Mouse (Mus musculus) cerebellum, postnatal 4 days (tissue): ENCODE results near the gene Cep55.
A peak's percentile ranks its signal among the peaks of the same experiment; 100 is the strongest.

ENCODE experiments used
- DNase-seq, 2 experiments: peaks; one replicate each; pipeline ENCODE4 v3.0.0; 2022; ENCODE audit warnings: low spot score in 2 of 2, mixed read lengths in 1 of 2

The Cep55 gene

DNA sequence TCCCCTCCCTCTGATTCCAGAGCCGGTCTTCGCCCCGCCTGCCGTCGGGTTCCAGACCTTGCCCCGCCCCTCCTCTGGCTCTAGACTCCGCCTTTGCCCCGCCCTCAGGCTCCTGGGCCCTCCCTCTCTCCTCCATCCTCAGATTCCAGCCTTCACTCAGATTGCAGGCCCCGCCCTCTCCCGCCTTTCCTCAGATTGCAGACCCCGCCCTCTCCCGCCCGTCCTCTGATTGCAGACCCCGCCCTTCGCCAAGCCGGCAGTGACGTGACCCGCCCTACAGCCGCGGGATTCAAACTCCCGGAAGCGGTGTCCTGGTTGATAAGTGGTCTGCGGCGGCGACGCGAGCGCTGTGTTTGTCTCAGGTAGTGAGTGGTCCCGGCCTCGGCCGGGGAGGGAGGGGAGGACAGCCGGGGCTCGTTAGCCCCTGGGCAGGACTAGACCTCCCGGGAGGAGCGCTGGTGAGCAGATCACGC lies at the start of gene Cep55:
TSS of gene Cep55 (plus strand) at position 292 of the 473 bp plus-strand sequence.
- DNase-seq, result peak; percentile 74 to 93

DNA sequence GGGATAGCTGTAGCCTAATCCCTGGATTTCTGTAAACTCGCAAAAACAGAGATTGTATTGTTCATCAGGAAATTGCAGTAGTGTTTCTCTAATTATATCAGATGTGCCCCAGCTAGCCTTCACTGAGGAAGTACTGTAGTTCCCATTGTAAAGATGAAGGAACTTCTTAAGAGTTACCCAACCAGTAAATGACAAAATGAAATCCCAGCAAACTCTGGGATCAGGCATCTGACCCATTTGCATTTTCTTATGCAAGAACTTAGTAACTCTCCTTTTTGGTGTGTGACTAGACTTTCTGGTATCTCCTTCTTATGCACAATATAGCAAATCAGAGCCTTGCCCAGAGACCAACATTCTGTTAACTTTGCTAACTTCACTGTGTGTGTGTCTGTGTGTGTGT lies 43.4 kb upstream of the Cep55 start:
- no peak for DNase-seq

DNA sequence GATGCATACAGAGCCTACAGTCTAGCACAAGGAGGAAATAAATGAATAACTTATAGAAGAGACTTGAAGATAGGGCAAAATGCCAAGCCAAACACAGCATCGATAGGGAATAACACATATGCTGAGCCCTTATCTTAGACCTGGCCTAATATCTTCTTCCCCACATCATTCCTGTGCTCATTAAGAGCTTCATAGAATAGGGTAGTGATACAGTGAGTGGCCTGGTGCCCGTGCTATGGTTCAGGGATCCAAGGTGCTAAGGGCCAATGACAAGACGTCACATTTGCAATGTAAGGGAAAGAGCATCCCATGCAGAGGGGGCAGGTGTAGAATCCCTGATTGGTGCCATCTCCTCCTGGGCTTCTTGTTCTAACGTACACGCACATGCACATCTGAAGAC lies 40.4 kb upstream of the Cep55 start:
- DNase-seq, result no peak

DNA sequence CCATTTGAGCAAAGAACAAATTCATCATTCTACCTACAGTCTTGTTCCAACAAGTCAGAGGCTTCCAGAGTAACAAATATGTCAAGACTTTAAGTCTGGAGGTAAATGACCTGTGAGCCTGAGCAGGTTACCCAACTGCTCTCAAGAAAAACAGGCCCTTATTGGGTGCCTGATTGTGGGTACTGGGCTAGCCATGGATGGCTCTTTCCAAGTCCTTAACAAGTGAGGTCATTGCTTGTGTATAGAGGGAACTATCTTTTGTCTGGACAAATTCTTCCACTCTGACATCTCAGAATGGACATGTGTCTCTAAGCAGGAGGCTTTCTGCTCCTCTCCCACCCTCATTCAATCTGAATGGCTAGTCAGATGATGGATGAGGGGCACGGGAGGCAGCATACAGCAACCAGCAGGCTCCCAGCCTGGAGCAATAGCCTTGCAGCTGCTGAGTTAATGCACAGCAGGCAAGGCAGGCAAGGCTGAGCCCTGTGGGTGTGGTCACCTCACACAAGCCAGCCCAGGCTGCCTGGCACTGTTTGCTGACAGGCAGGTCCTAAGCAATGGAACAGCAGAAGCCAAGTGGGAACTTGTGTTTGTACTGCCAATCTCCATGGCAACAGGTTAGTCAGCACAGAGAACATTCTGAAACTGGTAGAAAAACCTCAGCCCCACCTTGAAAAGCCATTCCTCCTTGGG lies 39.5 kb upstream of the Cep55 start:
- peak in 1 of 2 experiments; percentile 23 for DNase-seq

DNA sequence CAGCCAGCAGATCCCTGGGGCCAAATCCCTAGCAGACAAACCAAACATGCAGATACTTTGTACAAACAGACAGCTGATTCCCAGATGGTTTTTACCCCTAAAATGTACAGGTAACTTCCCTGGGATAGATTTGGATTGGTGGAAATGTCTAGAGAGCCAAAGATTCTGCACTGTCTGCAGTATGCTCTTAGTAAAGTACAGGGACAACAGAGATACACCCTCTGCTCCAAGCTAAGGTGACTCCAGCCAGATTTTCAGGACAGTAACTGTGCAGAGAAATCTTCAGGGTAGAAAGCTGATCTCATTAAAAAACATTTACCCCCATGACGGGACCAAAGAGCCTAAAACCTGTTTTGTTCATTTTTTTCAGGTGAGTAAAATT lies 38.9 kb upstream of the Cep55 start:
- DNase-seq, result no peak

DNA sequence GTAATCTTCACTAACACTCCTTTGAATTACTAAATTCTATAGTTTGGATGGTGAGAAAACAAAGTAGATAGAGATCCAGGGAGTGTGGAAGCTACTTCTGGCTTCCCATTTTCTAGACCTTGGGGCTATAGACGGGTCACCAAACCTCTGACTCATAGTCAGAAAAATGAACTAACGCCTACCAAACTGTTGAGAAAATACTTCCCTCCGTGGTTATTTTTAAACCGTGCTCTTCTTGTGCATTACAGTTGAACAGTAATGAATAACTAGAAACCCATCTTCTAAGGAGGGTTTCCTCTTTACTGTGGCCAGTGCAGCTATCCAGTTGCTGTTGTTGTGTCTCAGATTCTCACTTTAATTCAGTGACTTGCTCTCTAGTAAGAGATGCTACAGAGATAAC lies 32.1 kb upstream of the Cep55 start:
- DNase-seq, result no peak

DNA sequence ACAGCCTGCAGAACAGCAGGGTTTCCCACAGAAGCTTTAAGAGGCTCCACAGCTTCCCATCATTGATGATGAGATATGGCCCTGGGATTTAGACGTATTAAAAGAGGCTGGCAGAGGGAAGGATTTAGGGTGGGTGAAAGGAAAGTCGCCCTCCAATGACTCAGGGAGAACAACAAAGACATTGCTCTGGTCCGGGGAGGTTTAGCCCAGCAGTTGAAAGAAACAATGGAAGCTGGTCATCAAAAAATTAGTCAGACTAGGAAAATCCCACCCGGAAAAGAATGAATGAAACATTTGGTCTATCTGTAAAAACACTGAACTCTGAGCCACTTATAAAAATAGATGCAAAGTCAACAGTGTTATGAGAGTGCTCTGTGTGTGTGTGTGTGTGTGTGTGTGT lies 31.2 kb upstream of the Cep55 start:
- DNase-seq, result no peak

DNA sequence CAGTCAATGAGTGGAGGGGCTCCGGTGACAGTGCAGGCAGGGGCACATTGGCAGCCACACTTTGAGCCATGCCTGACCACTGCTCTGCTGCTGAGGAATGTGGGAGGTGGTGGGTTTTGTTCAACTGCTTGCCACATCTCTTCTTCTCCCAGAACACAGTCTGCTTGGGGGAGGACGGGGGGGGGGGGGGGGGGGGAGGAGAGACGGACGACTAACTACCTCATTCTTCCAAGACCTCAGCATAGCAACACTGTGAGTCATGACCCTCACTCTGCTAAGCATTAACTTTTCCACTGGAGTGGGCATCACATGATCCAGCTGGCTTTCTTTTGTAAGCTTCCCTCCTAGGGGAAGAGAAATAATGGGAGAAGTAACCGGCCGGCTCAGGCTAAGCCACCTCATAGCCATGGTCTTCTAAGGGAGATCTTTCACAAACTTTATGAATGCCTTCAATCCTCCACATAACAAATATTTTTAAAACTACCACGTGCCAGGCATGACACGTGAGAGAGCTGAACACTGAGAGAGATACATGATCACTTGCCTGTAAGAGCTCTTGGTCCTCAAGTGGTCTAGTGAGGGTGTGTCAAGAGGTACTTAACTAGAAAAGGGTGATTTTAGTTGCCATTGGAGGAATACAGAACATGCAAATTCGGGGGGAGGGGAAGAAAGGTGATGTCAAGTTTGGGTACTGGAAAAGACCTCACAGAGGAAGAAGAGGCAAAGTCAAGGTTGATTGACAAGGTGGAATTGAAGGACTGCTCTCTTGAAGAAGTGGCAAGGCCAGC lies 29.4 kb upstream of the Cep55 start:
- no peak for DNase-seq

DNA sequence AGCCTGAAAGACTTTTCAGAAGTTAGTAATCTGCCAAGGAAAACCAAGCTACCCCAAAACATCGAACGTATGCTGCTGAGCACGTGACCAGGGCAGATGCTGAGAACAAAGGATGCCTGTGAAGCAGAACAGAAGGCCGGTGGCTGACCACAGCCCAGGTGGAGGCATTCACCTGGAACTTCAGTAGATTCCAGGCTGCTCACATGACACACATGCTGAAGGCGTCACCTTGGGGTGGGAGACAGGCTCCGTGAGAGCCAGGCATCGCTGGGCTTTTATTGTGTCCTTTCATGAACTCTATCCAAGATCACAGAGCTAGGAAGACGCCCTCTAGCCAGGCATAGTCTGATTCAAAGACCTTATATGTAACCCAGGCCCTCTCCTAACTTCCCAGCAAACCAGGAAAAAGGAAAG lies 28.6 kb upstream of the Cep55 start:
- DNase-seq, result no peak

DNA sequence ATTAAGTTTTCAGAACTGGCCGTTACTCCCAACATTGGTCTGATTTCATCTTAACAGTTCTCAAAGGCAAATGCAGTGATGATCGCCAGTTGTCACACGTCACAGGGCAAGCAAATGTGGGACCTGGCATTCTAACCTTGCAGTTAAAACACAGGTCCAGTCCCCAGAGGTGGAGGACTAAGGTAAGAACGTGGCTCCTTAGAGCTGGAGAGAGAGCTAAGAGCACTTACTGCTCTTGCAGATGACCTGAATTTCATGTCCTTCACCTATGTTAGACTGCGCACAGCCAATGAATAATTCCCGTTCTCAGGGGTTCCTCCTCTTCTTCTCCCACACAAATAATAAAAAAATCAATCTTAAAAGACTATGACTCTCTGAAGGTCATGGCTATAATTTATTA lies 27.4 kb upstream of the Cep55 start:
- DNase-seq, result no peak

DNA sequence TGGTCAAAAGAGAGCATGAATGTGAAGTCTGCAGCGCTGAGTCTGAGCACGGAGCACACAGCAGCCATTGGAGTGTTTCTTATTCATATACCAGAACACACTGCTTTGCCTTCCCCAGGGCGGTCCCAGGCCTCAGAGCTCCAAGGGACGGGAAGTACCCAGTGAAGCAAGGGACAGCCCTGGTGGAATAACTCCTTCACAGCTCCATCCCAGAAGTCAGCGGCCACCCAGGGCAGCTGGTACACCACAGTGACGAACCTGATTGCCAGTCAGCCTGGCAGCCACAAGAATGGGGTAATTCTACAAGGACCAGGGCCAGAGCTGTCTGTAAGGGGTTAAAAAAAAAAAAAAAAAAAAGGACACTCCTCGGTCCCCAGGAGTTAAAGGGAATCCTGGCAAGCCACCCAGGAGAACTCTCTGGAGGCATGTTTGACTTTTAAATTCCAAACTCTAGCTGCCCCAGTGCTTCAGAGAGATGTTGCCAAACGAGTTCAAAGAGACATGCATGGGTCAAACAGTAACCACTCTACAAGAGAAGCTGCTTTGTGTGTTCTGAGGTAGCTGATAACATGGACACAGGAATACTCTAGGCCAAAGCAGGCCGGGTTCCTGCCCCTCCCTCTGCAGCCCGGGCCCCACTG lies 26.8 kb upstream of the Cep55 start:
- no peak for DNase-seq

DNA sequence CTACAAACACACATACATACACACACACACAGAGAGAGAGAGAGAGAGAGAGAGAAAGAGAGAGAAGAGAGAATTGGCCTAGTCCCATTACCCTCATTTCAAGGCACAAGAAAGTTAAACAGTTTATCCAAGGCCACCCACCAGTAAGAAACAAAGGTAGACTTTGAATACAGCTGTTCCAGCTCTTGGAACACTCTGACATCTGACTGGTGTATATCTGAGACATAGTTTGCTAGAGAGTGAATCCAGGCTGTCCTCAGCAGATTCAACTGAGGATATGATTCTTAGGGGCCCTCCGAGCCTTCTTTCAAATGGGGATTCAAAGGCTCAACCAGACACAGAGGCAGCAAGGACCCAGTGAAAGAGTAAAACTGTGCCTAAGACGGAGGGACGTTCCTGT lies 25.5 kb upstream of the Cep55 start:
- no peak for DNase-seq

DNA sequence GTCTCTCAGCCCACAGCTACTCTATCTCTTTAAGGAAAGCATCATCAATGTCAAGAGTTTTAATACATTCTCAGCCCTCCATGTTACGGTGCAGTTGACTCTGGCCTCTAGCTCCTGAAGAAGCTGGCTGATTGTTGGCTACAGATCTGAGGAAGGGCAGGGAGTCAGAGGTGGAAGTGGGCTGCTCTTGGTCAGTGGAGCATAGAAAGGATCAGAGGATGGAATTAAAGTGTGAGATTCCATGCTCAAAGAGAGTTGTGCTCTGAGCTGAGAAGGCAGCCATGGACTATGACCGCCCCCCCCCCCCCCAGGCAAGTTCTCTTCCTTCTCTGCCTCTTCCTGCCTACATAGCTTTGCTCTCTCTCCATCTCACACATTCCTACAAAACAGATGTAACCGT lies 24.9 kb upstream of the Cep55 start:
- DNase-seq, result no peak

DNA sequence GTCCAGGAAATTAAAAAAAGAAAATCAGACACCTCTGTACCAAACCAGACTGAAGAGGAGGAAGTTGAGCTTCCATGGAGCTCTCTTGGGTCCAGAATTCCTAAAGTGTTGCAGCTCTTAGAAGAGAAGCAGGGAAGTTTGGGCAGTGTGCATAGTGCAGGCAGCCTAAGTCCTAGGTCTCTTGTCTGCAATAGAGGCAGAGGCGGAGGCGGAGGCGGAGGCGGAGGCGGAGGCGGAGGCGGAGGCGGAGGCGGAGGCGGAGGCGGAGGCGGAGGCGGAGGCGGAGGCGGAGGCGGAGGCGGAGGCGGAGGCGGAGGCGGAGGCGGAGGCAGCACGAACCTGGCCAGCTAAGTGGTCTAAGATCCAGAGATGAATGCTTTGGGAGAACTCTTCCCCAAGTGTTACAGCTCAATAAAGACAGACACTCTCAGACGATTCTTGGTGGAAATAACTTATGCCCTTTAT lies 24.1 kb upstream of the Cep55 start:
- DNase-seq, result no peak

DNA sequence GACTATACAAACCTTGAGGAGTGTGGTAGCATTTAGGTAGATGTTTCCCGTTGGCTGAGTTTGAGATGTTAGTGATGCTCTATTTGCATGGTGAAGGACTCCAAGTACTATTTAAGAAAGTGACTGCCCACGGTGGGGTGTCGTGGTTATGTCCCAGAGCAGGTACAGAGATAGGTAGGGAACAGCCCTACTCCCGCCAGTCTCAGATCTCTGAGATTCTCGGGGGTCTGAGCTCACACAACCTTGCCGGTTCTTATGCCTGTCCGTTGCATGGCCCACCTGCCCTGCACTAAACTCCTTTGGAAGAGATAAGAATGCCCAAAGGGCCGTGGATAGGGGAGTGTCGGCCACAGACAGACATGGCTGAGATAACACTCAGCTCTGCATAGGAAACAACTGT lies 23.7 kb upstream of the Cep55 start:
- no peak for DNase-seq

DNA sequence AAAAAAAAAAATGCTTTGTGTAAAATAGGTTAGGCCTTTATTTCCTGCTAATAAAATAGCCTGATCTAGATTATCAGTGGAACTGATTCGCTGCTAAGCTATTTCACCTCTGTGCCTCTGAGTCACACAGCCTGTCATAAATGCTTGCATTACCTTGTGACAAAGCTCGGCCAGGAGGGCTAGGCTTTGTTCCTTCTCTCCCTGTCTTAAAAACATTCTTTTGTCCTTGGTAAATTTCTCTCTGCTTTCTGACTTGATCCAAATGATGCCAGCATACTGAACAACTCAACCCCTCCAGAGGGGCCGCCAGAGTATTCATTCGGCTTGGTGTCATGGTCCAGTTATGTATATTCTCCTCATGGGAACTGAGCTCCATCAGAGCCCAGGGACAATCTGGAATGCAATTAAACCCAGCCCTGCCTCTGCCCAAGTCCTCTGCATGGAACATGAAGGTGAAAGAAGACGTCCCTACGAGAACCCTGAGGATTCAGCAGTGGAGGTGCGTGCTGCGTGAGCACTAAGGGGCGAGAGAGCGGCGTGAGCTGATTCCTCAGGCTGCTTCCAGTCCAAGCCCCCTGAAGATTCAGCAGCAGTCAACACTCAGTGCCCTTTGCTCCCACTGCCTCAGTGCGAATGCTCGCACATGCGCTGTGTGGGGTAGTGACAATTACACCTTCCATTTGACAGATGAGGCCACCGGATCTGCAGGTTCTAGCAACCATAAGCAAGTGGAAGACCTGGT lies 21.6 kb upstream of the Cep55 start:
- no peak for DNase-seq

DNA sequence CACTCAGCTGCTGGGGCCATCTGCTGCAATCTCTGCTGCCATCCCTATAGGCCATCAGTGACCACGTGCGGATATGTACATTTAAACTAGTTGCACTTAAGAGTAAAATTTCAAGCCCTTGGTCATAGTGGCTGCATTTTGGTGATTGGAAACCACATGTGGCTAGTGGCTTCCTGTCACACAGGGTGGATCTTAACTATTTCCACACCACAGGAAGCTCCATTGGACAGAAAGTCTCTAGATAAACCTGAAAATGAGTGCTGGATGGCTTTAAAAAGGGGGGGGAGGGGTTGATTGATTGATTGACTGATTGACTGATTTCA lies 21.1 kb upstream of the Cep55 start:
- no peak for DNase-seq

DNA sequence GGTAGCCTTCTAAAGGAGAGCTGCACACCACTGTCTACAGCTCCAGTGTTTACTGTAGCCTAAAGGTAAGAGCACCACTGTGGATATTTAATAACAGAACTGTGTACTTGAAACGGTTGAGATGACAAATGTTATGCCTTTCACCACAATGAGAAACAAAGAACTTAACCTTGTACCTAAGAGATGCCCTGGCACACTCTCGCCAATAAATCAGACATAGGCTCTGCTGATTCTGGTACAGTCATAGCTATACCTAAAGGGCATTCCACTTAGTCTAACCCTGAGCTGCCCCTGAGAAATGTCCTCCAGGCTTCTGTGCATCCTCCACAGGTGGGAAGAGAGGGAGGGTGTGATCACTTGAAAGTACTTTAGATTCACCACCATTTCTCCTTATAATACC lies 20.1 kb upstream of the Cep55 start:
- no peak for DNase-seq

DNA sequence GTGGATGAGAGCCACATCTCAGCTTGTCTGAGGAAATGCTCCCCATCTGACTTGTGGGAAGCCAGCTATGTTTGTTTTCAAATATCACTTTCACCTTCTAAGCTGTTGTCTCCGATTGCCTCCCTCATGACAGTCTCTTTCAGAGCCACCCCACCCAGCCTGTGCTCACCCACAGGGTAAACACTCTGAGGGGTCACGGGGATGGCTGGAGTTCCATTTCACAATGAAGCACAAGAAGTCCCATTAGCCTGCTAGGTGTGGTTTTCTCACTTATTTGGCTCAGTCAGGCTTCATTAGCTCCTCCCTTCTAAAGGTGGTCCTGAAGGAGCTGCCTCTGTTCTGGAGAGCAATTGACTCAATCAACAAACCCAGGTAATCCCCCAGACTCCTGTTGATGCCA lies 19.0 kb upstream of the Cep55 start:
- DNase-seq, result no peak

DNA sequence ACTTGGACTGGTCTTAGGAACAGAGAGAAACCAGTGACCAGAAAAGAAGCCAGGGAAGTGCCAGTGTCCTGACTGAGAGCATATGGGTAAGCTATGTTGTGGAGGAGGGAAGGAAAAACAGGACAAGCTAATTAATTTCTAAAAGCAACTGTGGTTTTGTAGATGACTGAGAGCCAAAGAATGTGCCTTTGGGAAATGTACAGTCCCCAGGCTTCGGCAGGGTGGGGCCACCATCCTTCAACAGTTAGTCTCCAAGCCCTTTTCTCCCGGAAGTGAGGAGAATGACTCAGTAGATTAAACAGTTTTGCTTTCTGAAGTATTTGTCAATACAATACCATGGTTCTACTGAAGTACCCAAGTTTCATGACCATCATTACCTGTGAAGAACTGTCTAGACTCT lies 16.5 kb upstream of the Cep55 start:
- DNase-seq, result no peak

DNA sequence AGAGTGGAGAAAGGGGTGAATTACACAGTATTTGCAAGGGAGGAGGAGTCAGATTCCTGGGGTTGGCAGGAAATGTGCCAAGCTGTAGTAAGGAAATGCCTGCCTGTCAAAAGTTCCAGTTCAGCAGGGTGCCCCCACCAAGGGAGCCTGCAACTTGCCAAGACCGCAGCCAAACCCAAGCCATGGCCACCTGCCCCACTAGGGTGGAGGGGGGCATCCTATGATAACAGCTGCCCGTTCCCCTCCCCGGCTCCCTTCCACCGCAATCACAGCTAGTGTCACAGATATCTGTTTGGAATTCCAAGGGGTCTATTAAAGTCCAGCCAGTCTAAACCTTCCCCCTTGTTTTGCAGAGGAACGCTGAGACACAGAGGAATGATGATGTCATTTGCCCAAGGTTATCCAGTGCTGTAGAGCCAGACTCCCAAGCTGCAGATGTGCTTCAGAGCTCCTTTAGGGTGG lies 12.5 kb upstream of the Cep55 start:
- no peak for DNase-seq
